Mouse (Mus musculus) heart, embryonic 13.5 days (tissue): ENCODE data around the gene Slc2a5. TPM values are rescaled to one million over a fixed set of nuclear protein-coding genes. Genes with fewer than 3 reads are reported as not detected.
A peak's percentile ranks its signal among the peaks of the same experiment; 100 is the strongest.

Source experiments
- ATAC-seq: fragments of 200-750 bp; cut with Nextera tagmentation; 2 replicates; pipeline ENCODE4 v1.8.0; 2017; ENCODE audit warnings: moderate TSS enrichment; ENCODE audit not compliant: insufficient number of reproducible peaks, low FRiP score, low TSS enrichment; ENCODE audit errors: extremely low read depth
- H3K27ac ChIP-seq: fragments of 300-500 bp; sonication (generic); replicated peaks from 2 replicates; pipeline ENCODE4 v1.5.1; 2015; ENCODE audit warnings: moderate library complexity, mild to moderate bottlenecking, inconsistent platforms
- H3K27me3 ChIP-seq: fragments of 300-500 bp; sonication (generic); replicated peaks from 2 replicates; pipeline ENCODE4 v1.6.1; 2015; ENCODE audit warnings: mild to moderate bottlenecking, inconsistent platforms
- H3K36me3 ChIP-seq: fragments of 300-500 bp; sonication (generic); 2 replicates; pipeline ENCODE4 v1.6.1; 2015; ENCODE audit warnings: mild to moderate bottlenecking, inconsistent platforms
- H3K4me1 ChIP-seq: fragments of 300-500 bp; sonication (generic); 2 replicates; pipeline ENCODE4 v1.6.1; 2015; ENCODE audit warnings: inconsistent platforms
- H3K4me2 ChIP-seq: fragments of 300-500 bp; sonication (generic); 2 replicates; pipeline ENCODE4 v1.6.1; 2015; ENCODE audit warnings: inconsistent platforms, mild to moderate bottlenecking, moderate library complexity
- H3K4me3 ChIP-seq: fragments of 300-500 bp; sonication (generic); 2 replicates; pipeline ENCODE4 v1.5.1; 2015; ENCODE audit warnings: moderate library complexity, mild to moderate bottlenecking, inconsistent platforms
- H3K9ac ChIP-seq: fragments of 300-500 bp; sonication (generic); 2 replicates; pipeline ENCODE4 v1.6.1; 2015; ENCODE audit warnings: inconsistent platforms, mild to moderate bottlenecking, moderate library complexity
- H3K9me3 ChIP-seq: fragments of 300-500 bp; sonication (generic); 2 replicates; pipeline ENCODE4 v1.6.1; 2016; ENCODE audit warnings: inconsistent platforms
- WGBS: fragments of 180-500 bp; shearing (Covaris S2); methylation state at CpG from one replicate; pipeline ENCODE4 v1.1.7; 2015; ENCODE audit warnings: mixed read lengths; 5-methylcytosine and 5-hydroxymethylcytosine counted together
- polyA plus RNA-seq: library from polyadenylated mRNA; unstranded; fragments of >200 nt; fragmentation: Nextera tagmentation; extraction: Ambion mirVana; gene quantifications from 2 replicates; pipeline ENCODE4 v1.2.1, GENCODE M21; 2015

Slc2a5 gene
- polyA plus RNA-seq, 1 experiment from 2014 or later: 1.1 TPM

DNA sequence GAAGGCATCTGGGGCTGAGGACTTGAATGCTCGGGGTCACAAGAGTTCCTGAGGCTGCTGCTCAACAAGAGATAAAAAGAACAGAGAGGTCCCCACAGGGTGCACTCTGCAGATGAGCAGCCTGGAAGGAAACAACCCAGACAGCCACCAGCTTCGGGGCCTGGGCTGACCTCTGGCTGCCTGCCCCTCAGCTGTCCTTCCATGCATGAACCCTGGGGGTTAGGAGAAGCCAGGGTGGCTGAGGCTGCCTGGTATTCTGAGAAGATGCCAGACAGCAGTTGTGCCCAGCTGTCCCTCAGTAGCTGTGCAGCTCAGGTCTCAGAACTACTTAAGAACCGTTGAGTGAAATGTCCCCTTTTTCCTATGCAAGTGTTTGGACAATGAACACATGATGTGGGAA lies 3.4 kb downstream of the Slc2a5 start:
- no peak overlapping the region for H3K4me3 ChIP-seq
- ATAC-seq: no peak
- no peak overlapping the region for H3K27ac ChIP-seq
- 40% methylated on average over 3 of the region's 3 CpGs for WGBS
- no peaks in the 10 kb centered on the region for H3K36me3 ChIP-seq
- H3K9ac ChIP-seq: no peak overlapping the region
- peaks cover 3% of the 10 kb centered on the region; the same call in 1 of the 2 replicates for H3K27me3 ChIP-seq
- peaks cover 27% of the 10 kb centered on the region for H3K4me1 ChIP-seq
- no peaks in the 10 kb centered on the region for H3K9me3 ChIP-seq
- no peak overlapping the region for H3K4me2 ChIP-seq

- H3K27ac ChIP-seq: no peak overlapping the region
- H3K4me1 ChIP-seq: peaks cover 9% of the 10 kb centered on the region
- H3K4me2 ChIP-seq: no peak overlapping the region
- WGBS: 83% methylated on average over 5 of the region's 5 CpGs
- no peaks in the 10 kb centered on the region; the same call in 1 of the 2 replicates for H3K27me3 ChIP-seq
- H3K9me3 ChIP-seq: no peaks in the 10 kb centered on the region
- ATAC-seq: no peak
- no peak overlapping the region for H3K9ac ChIP-seq
- no peaks in the 10 kb centered on the region for H3K36me3 ChIP-seq
- no peak overlapping the region for H3K4me3 ChIP-seq
Observed at GRCm38 (mm10) chr4:150126373-150126772, 7.3 kb downstream of the Slc2a5 start.

DNA sequence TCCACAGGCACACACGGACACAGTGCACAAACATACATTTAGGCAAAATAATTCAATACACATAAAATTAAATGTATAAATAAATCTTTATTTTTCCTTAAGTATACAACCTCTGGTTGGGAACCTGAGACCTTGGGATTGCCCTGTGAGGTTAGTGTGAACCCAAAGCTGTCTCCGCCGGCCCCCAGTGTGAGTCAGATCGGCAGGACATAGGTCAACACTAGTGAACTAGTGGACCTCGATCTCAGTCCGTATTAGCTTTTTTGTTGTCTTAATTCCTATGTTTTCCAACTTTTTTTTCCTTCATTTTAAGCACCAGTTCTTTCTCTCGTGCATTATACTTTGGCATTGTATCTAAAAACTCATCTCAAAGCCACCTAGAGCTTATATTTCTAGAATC lies 8.8 kb downstream of the Slc2a5 start:
- Histone ChIP-seq H3K27ac (no peak overlapping the region), H3K27me3 (peaks cover 5% of the 10 kb centered on the region), H3K4me2 (no peak overlapping the region), H3K4me1 (peaks cover 14% of the 10 kb centered on the region), H3K9ac (no peak overlapping the region), H3K36me3 (no peaks in the 10 kb centered on the region), H3K9me3 (no peaks in the 10 kb centered on the region), H3K4me3 (no peak overlapping the region)
- no peak for ATAC-seq
- 81% methylated on average over 7 of the region's 7 CpGs for WGBS

GRCm38 (mm10) chr4:150128571-150128970 lies 9.5 kb downstream of the Slc2a5 start:
- no peak overlapping the region for H3K4me2 ChIP-seq

DNA sequence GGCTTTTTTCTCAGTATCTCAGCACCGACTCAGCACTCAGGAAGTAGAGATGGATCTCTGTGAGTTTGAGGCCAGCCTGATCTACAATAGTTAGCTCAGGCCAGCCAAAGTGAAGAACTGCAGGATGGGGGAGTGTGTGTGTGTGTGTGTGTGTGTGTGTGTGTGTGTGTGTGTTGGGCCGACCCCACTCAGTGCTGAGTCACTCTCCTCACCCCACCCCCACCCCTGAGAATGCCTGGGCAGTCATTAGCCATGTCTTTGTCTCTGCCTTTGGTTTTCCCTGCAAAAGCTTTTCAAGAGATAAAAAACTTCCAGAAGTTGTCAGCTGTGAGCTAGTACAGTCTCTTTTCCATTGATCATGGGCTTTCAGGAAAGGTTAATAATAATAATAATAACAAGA lies 11.6 kb downstream of the Slc2a5 start:
- no peak for ATAC-seq
- Histone ChIP-seq H3K4me3 (no peak overlapping the region), H3K27ac (no peak overlapping the region), H3K36me3 (no peaks in the 10 kb centered on the region), H3K9me3 (no peaks in the 10 kb centered on the region), H3K4me2 (no peak overlapping the region), H3K9ac (no peak overlapping the region), H3K4me1 (peaks cover 17% of the 10 kb centered on the region), H3K27me3 (peaks cover 14% of the 10 kb centered on the region)
- WGBS: 44% methylated on average over 1 of the region's 2 CpGs

More at GRCm38 (mm10) chr4:150128571-150128970, 9.5 kb downstream of the Slc2a5 start:
- ATAC-seq: no peak
- Histone ChIP-seq H3K4me3 (no peak overlapping the region), H3K27ac (no peak overlapping the region), H3K4me1 (peaks cover 17% of the 10 kb centered on the region), H3K36me3 (no peaks in the 10 kb centered on the region), H3K9ac (no peak overlapping the region), H3K9me3 (no peaks in the 10 kb centered on the region), H3K27me3 (peaks cover 8% of the 10 kb centered on the region)
- 76% methylated on average over 8 of the region's 8 CpGs for WGBS

GRCm38 (mm10) chr4:150132692-150133271 lies 13.7 kb downstream of the Slc2a5 start:
- peaks cover 14% of the 10 kb centered on the region for H3K27me3 ChIP-seq
- H3K4me3 ChIP-seq: peak overlapping the region; percentile 41
- H3K4me2 ChIP-seq: peak overlapping the region; percentile 63
- no peaks in the 10 kb centered on the region for H3K36me3 ChIP-seq
- no peak overlapping the region for H3K27ac ChIP-seq
- no peaks in the 10 kb centered on the region for H3K9me3 ChIP-seq
- H3K4me1 ChIP-seq: peaks cover 20% of the 10 kb centered on the region
- H3K9ac ChIP-seq: peak overlapping the region; percentile 68
- ATAC-seq: no peak
- 15% methylated on average over 24 of the region's 24 CpGs for WGBS

- H3K9ac ChIP-seq: no peak overlapping the region
- H3K4me1 ChIP-seq: peaks cover 29% of the 10 kb centered on the region
- H3K27ac ChIP-seq: no peak overlapping the region
- H3K9me3 ChIP-seq: no peaks in the 10 kb centered on the region
- ATAC-seq: no peak
- H3K4me2 ChIP-seq: no peak overlapping the region
- H3K27me3 ChIP-seq: peaks cover 20% of the 10 kb centered on the region
- H3K4me3 ChIP-seq: no peak overlapping the region
- WGBS: 73% methylated on average over 7 of the region's 7 CpGs
- H3K36me3 ChIP-seq: no peaks in the 10 kb centered on the region
Observed at GRCm38 (mm10) chr4:150135254-150135653, 16.2 kb downstream of the Slc2a5 start.

DNA sequence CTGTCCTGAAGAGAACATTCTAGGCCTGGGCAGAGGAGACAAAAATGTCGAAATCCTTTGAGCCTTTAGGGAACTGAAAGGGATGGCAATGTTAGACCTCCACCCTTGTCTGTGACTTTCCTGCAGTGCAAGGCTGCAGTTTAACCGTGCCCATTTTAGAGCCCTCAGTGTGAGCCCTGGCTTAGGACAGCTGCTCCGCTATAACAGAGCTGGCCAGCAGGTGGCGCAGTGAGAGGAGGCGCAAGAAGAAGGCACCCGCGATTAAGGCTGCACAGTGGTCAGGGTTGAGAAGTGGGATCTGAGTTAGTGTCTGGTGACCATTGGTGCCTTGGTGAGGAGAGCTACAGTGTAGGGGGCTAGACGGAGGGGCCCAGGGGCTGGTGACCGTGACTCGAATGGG lies 17.6 kb downstream of the Slc2a5 start:
- H3K36me3 ChIP-seq: no peaks in the 10 kb centered on the region
- no peak overlapping the region for H3K4me3 ChIP-seq
- no peak overlapping the region for H3K27ac ChIP-seq
- ATAC-seq: no peak
- H3K9ac ChIP-seq: no peak overlapping the region
- no peak overlapping the region for H3K4me2 ChIP-seq
- no peaks in the 10 kb centered on the region for H3K9me3 ChIP-seq
- H3K27me3 ChIP-seq: peaks cover 20% of the 10 kb centered on the region
- 8% methylated on average over 10 of the region's 10 CpGs for WGBS
- peaks cover 21% of the 10 kb centered on the region for H3K4me1 ChIP-seq

DNA sequence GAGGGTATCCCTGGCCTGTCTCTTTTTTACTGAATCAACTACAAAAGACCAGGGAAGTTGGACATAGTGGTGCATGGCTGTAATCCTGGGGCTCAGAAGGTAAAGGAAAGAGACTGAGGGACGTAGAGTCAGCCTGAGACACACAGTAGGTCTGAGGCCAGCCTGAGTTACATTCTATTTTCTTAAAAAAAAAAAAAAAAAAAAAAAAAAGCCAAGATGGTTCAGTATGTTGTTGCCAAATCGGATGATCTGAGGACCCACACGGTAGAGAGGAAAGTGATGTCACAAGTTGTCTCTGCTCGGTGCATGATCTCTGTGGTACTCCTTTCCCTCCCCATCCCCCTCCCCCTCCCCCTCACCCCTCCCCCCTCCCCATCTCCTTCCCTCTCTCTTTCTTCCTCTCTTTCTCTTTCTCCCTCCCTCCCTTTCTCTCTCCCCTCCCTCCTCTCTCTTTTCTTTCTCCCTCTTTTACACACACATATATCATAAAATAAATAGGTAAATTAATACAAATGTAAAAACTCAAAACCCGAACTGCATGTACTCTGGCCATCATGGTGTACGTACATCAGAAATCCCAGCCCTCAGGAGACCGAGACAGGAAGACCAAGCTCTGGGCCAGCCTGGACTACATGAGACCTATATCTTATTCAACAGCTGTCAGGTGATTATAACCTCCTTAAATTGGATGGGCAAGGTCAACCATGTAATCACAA lies 18.4 kb downstream of the Slc2a5 start:
- peaks cover 19% of the 10 kb centered on the region for H3K4me1 ChIP-seq
- no peak overlapping the region for H3K27ac ChIP-seq
- H3K36me3 ChIP-seq: no peaks in the 10 kb centered on the region
- peaks cover 19% of the 10 kb centered on the region for H3K27me3 ChIP-seq
- H3K4me2 ChIP-seq: peak overlapping the region; percentile 59
- H3K9ac ChIP-seq: no peak overlapping the region
- no peak for ATAC-seq
- no peak overlapping the region for H3K4me3 ChIP-seq
- 74% methylated on average over 7 of the region's 7 CpGs for WGBS
- H3K9me3 ChIP-seq: no peaks in the 10 kb centered on the region

GRCm38 (mm10) chr4:150138084-150138543 lies 19.0 kb downstream of the Slc2a5 start:
- H3K9ac ChIP-seq: peak overlapping the region; percentile 42
- peak overlapping the region; percentile 59 for H3K4me2 ChIP-seq
- 18% methylated on average over 9 of the region's 9 CpGs for WGBS
- peaks cover 13% of the 10 kb centered on the region; the same call in 1 of the 2 replicates for H3K27me3 ChIP-seq
- H3K4me3 ChIP-seq: peak overlapping the region; percentile 38
- no peak overlapping the region for H3K27ac ChIP-seq
- H3K9me3 ChIP-seq: no peaks in the 10 kb centered on the region
- peaks cover 13% of the 10 kb centered on the region for H3K4me1 ChIP-seq
- H3K36me3 ChIP-seq: no peaks in the 10 kb centered on the region
- ATAC-seq: 0 out of 2 replicates have a peak, but pooled peaks have one; percentile 39

- WGBS: 62% methylated on average over 13 of the region's 13 CpGs
- Histone ChIP-seq H3K36me3 (no peaks in the 10 kb centered on the region), H3K4me3 (no peak overlapping the region), H3K27ac (no peak overlapping the region), H3K4me2 (no peak overlapping the region), H3K9ac (no peak overlapping the region), H3K9me3 (peaks cover 2% of the 10 kb centered on the region; the same call in 1 of the 2 replicates), H3K27me3 (peaks cover 8% of the 10 kb centered on the region; the same call in 1 of the 2 replicates), H3K4me1 (peaks cover 12% of the 10 kb centered on the region)
- no peak for ATAC-seq
Observed at GRCm38 (mm10) chr4:150139090-150139489, 20.0 kb downstream of the Slc2a5 start.
